Mouse (Mus musculus): ENCODE results near the gene Vps33b. TPM values are rescaled to one million over a fixed set of nuclear protein-coding genes. Genes with fewer than 3 reads are reported as not detected.

Gene Vps33b
- polyA plus RNA-seq, 1 experiment = 24.0 TPM

- no peak for TF ChIP-seq CTCF (IDR thresholded peaks at IDR 0.05; ENCODE audit: control insufficient read depth, insufficient read depth, low read length)
- no peak for TF ChIP-seq POLR2A (IDR thresholded peaks at IDR 0.05; ENCODE audit: borderline replicate concordance, control insufficient read depth, low read depth, low read length)
- 91% methylated on average over 16 of the region's 16 CpGs for WGBS
- Histone ChIP-seq H3K27ac (ENCODE audit: control insufficient read depth, insufficient read depth, low read depth, low read length, poor library complexity) (no peak overlapping the region), H3K4me3 (replicated peaks; ENCODE audit: control insufficient read depth, low read depth, low read length) (no peak overlapping the region), H3K4me1 (ENCODE audit: control insufficient read depth, insufficient read depth, low read length) (no peaks in the 10 kb centered on the region)
These were observed 55.9 kb downstream of the Vps33b start for GRCm38 (mm10) chr7:80325292-80325868.

- Histone ChIP-seq H3K4me3 (replicated peaks; ENCODE audit: control insufficient read depth, low read depth, low read length) (no peak overlapping the region), H3K27ac (ENCODE audit: control insufficient read depth, insufficient read depth, low read depth, low read length, poor library complexity) (no peak overlapping the region), H3K4me1 (ENCODE audit: control insufficient read depth, insufficient read depth, low read length) (no peaks in the 10 kb centered on the region)
- 95% methylated on average over 19 of the region's 19 CpGs for WGBS
- TF ChIP-seq POLR2A (IDR thresholded peaks at IDR 0.05; ENCODE audit: borderline replicate concordance, control insufficient read depth, low read depth, low read length) = no peak
- TF ChIP-seq CTCF (IDR thresholded peaks at IDR 0.05; ENCODE audit: control insufficient read depth, insufficient read depth, low read length) = no peak
These were observed 56.6 kb downstream of the Vps33b start for GRCm38 (mm10) chr7:80326076-80326475.

DNA sequence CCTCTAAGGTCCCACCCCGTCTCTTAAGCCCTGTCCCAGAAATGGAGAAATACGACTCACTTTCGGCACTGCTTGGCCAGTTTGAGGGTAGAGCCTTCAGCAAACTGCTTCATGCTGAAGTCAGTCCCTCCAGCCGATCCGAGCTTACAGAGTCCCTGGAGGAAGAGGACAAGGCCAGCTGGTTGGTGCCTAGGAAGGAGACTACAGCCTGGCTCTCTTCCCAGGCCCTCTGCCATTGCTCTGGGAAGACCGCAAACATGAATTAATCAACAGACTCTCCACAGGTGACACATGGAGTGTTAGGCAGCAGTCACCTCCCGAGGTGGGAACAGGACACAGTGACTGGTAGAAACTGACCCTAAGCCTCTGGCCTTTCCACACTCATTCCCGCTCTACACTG lies 60.8 kb downstream of the Vps33b start:
- Histone ChIP-seq H3K4me1 (ENCODE audit: control insufficient read depth, insufficient read depth, low read length) (no peaks in the 10 kb centered on the region), H3K27ac (ENCODE audit: control insufficient read depth, insufficient read depth, low read depth, low read length, poor library complexity) (no peak overlapping the region), H3K4me3 (replicated peaks; ENCODE audit: control insufficient read depth, low read depth, low read length) (no peak overlapping the region)
- TF ChIP-seq POLR2A (IDR thresholded peaks at IDR 0.05; ENCODE audit: borderline replicate concordance, control insufficient read depth, low read depth, low read length) (no peak), CTCF (IDR thresholded peaks at IDR 0.05; ENCODE audit: control insufficient read depth, insufficient read depth, low read length) (no peak)
- 87% methylated on average over 8 of the region's 8 CpGs for WGBS

DNA sequence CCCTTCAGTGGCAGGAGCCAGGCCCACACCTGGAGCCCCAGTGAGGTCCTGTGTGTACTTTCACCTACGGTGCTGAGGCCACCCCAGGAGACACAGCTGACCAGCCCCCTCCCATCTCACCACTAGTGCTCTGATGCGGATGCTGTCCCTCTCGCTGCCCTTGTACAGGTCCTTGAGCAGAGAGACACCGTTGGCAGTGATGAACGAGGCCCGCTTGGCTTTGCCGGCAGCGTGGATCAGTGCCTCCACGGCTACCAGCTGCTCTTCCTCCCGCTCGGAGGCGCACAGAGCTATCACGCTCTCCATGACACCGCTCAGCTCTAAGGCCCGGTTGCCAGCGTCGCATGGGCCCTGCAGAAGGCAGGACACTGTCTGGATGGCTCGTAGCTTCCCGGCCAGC lies 62.0 kb downstream of the Vps33b start:
- Histone ChIP-seq H3K4me3 (replicated peaks; ENCODE audit: control insufficient read depth, low read depth, low read length) (no peak overlapping the region), H3K4me1 (ENCODE audit: control insufficient read depth, insufficient read depth, low read length) (no peaks in the 10 kb centered on the region), H3K27ac (ENCODE audit: control insufficient read depth, insufficient read depth, low read depth, low read length, poor library complexity) (no peak overlapping the region)
- TF ChIP-seq CTCF (IDR thresholded peaks at IDR 0.05; ENCODE audit: control insufficient read depth, insufficient read depth, low read length) (no peak), POLR2A (IDR thresholded peaks at IDR 0.05; ENCODE audit: borderline replicate concordance, control insufficient read depth, low read depth, low read length) (no peak)
- 93% methylated on average over 19 of the region's 19 CpGs for WGBS

DNA sequence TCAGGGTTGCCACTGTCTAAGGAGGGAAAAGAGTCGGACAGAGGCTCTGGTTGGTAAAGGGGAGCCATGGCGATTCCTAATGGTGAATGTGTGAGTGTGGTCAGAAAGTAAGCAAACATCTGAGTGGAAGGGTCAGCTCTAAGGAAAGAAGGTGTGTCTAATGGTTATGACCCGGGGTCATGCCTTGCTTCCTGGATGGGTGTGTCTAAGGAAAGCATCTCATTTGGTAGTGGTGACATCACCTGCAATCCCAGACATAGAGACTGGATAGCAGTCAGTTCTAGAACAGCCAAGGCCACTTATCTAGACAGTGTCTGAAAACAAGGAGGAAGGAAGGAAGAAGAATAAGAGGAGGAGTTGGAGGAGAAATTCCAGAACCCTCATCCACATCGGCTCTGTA lies 65.4 kb downstream of the Vps33b start:
- Histone ChIP-seq H3K4me1 (ENCODE audit: control insufficient read depth, insufficient read depth, low read length) (peaks cover 2% of the 10 kb centered on the region), H3K27ac (ENCODE audit: control insufficient read depth, insufficient read depth, low read depth, low read length, poor library complexity) (no peak overlapping the region), H3K4me3 (replicated peaks; ENCODE audit: control insufficient read depth, low read depth, low read length) (no peak overlapping the region)
- no peak for TF ChIP-seq CTCF (IDR thresholded peaks at IDR 0.05; ENCODE audit: control insufficient read depth, insufficient read depth, low read length)
- TF ChIP-seq POLR2A (IDR thresholded peaks at IDR 0.05; ENCODE audit: borderline replicate concordance, control insufficient read depth, low read depth, low read length) = no peak
- 86% methylated on average over 4 of the region's 4 CpGs for WGBS

- Histone ChIP-seq H3K4me1 (ENCODE audit: control insufficient read depth, insufficient read depth, low read length) (peaks cover 2% of the 10 kb centered on the region), H3K4me3 (replicated peaks; ENCODE audit: control insufficient read depth, low read depth, low read length) (no peak overlapping the region), H3K27ac (ENCODE audit: control insufficient read depth, insufficient read depth, low read depth, low read length, poor library complexity) (no peak overlapping the region)
- TF ChIP-seq CTCF (IDR thresholded peaks at IDR 0.05; ENCODE audit: control insufficient read depth, insufficient read depth, low read length) (no peak), POLR2A (IDR thresholded peaks at IDR 0.05; ENCODE audit: borderline replicate concordance, control insufficient read depth, low read depth, low read length) (no peak)
- WGBS = 74% methylated on average over 3 of the region's 3 CpGs
These were observed 67.5 kb downstream of the Vps33b start for GRCm38 (mm10) chr7:80336932-80337331.

DNA sequence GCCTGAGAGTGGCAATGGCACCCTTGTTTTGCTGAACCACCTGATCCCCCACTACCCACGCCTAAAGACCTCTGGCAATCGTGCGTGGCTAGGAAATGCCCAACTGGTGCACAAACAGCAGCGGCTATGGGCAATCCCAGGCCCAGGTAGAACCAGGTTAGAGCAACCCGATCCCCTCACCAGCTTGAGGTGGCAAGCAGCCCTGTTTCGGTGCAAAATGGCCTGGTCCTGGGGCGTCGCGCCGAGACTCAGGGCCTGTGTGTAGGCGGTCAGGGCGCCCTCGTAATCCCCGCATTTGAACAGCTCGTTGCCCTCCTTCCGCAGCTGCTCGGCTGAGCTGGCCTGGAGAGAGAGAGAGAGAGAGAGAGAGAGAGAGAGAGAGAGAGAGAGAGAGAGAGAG lies 69.9 kb downstream of the Vps33b start:
- Histone ChIP-seq H3K27ac (ENCODE audit: control insufficient read depth, insufficient read depth, low read depth, low read length, poor library complexity) (no peak overlapping the region), H3K4me3 (replicated peaks; ENCODE audit: control insufficient read depth, low read depth, low read length) (peak overlapping the region; percentile 57), H3K4me1 (ENCODE audit: control insufficient read depth, insufficient read depth, low read length) (peaks cover 7% of the 10 kb centered on the region)
- 9% methylated on average over 17 of the region's 17 CpGs for WGBS
- TF ChIP-seq CTCF (IDR thresholded peaks at IDR 0.05; ENCODE audit: control insufficient read depth, insufficient read depth, low read length) = no peak
- no peak for TF ChIP-seq POLR2A (IDR thresholded peaks at IDR 0.05; ENCODE audit: borderline replicate concordance, control insufficient read depth, low read depth, low read length)

- peak; percentile 87 for TF ChIP-seq POLR2A (IDR thresholded peaks at IDR 0.05; ENCODE audit: borderline replicate concordance, control insufficient read depth, low read depth, low read length)
- TF ChIP-seq CTCF (IDR thresholded peaks at IDR 0.05; ENCODE audit: control insufficient read depth, insufficient read depth, low read length) = peak; percentile 74
- Histone ChIP-seq H3K4me3 (replicated peaks; ENCODE audit: control insufficient read depth, low read depth, low read length) (peak overlapping the region; percentile 82), H3K27ac (ENCODE audit: control insufficient read depth, insufficient read depth, low read depth, low read length, poor library complexity) (peak overlapping the region; percentile 70), H3K4me1 (ENCODE audit: control insufficient read depth, insufficient read depth, low read length) (peaks cover 7% of the 10 kb centered on the region)
- under 1% methylated on average over 45 of the region's 45 CpGs for WGBS
These were observed 70.6 kb downstream of the Vps33b start for GRCm38 (mm10) chr7:80339793-80340628.

Measured in bone marrow, adult 2 months (tissue).